Mouse (Mus musculus) CH12.LX (cell line): Measurements from ENCODE around the gene Sec1. TPM values are rescaled to one million over a fixed set of nuclear protein-coding genes. Genes with fewer than 3 reads are reported as not detected.

Experiments used
- DNase-seq: peaks from one replicate; pipeline ENCODE4 v3.0.0-alpha.2; 2013; ENCODE audit errors: extremely low read depth
- H3K27ac ChIP-seq: 2 replicates; pipeline ENCODE4 v1.5.1; 2012; ENCODE audit warnings: low read depth, mild to moderate bottlenecking, control low read depth, moderate library complexity; ENCODE audit not compliant: insufficient read depth
- H3K27me3 ChIP-seq: replicated peaks from 2 replicates; pipeline ENCODE3; 2012; ENCODE audit warnings: inconsistent platforms
- H3K36me3 ChIP-seq, 2 experiments: replicated peaks in 1 of 2; 2 replicates each; pipeline versions ENCODE3 to v1.6.1; 2012; ENCODE audit warnings: inconsistent platforms in 1 of 2, low read length in 1 of 2, mild to moderate bottlenecking in 1 of 2, mixed read lengths in 1 of 2, moderate library complexity in 1 of 2; ENCODE audit not compliant: control insufficient read depth in 1 of 2, insufficient read depth in 1 of 2
- H3K4me1 ChIP-seq, 2 experiments: 2 replicates each; pipeline ENCODE4 v1.6.1; 2012; ENCODE audit warnings: inconsistent platforms in 1 of 2, moderate library complexity in 1 of 2; ENCODE audit not compliant: insufficient read depth in 2 of 2, control insufficient read depth in 1 of 2
- H3K4me2 ChIP-seq: 2 replicates; pipeline ENCODE4 v1.6.1; 2012; ENCODE audit warnings: low read depth, mild to moderate bottlenecking, control low read depth; ENCODE audit not compliant: poor library complexity, insufficient read depth, severe bottlenecking
- H3K4me3 ChIP-seq, 3 experiments: fragments of 150-350 bp in 1 of 3; sonication (generic) in 1 of 3; replicated peaks in 1 of 3; 2 replicates each; pipeline versions ENCODE3 to v1.5.1; 2011 to 2012; ENCODE audit warnings: low read depth in 2 of 3, low read length in 2 of 3, mild to moderate bottlenecking in 2 of 3, moderate library complexity in 2 of 3, control low read depth in 1 of 3, improper control_type of control experiment in 1 of 3, inconsistent platforms in 1 of 3, mixed read lengths in 1 of 3; ENCODE audit not compliant: poor library complexity in 1 of 3
- H3K79me2 ChIP-seq: replicated peaks from 2 replicates; pipeline ENCODE4 v1.6.1; 2012; ENCODE audit warnings: mild to moderate bottlenecking, moderate library complexity; ENCODE audit not compliant: control insufficient read depth, poor library complexity, insufficient read depth, severe bottlenecking; ENCODE audit errors: extremely low read depth
- H3K9ac ChIP-seq: 2 replicates; pipeline ENCODE4 v1.6.1; 2012; ENCODE audit warnings: low read depth, mild to moderate bottlenecking, control low read depth, moderate library complexity; ENCODE audit not compliant: insufficient read depth
- H3K9me3 ChIP-seq: replicated peaks from 2 replicates; pipeline ENCODE3; 2012; ENCODE audit warnings: low read length, inconsistent platforms, mixed read lengths
- CHD2 ChIP-seq: IDR thresholded peaks from 2 replicates; pipeline ENCODE4 v1.6.1; 2011; ENCODE audit warnings: low read length, improper control_type of control experiment
- ETS1 ChIP-seq: conservative IDR thresholded peaks from 2 replicates; pipeline ENCODE4 v1.6.1; 2012; ENCODE audit warnings: low read depth, mild to moderate bottlenecking, inconsistent platforms, low read length, improper control_type of control experiment, moderate library complexity
- JUND ChIP-seq: conservative IDR thresholded peaks from 2 replicates; pipeline ENCODE4 v1.6.1; 2011; ENCODE audit warnings: low read depth, low read length, improper control_type of control experiment
- KAT2A ChIP-seq: IDR thresholded peaks from 2 replicates; pipeline ENCODE4 v1.6.1; 2012; ENCODE audit warnings: low read length, improper control_type of control experiment, inconsistent platforms; ENCODE audit not compliant: insufficient replicate concordance
- MEF2A ChIP-seq: IDR thresholded peaks from 2 replicates; pipeline ENCODE4 v1.6.1; 2014; ENCODE audit warnings: low read depth, mild to moderate bottlenecking, inconsistent platforms, low read length, improper control_type of control experiment, borderline replicate concordance
- MXI1 ChIP-seq: IDR thresholded peaks from 2 replicates; pipeline ENCODE4 v1.6.1; 2011; ENCODE audit warnings: mild to moderate bottlenecking, low read depth, low read length, improper control_type of control experiment
- MYC ChIP-seq: IDR thresholded peaks from 2 replicates; pipeline ENCODE4 v1.6.1; 2011; ENCODE audit warnings: low read depth, mild to moderate bottlenecking, improper control_type of control experiment, low read length
- NELFE ChIP-seq: IDR thresholded peaks from 2 replicates; pipeline ENCODE4 v1.6.1; 2011; ENCODE audit warnings: low read depth, low read length, improper control_type of control experiment
- PAX5 ChIP-seq: IDR thresholded peaks from 2 replicates; pipeline ENCODE4 v1.6.1; 2012; ENCODE audit warnings: low read length, inconsistent platforms, mixed read lengths
- RAD21 ChIP-seq: IDR thresholded peaks from 2 replicates; pipeline ENCODE4 v1.6.1; 2011; ENCODE audit warnings: low read depth, mild to moderate bottlenecking, low read length, improper control_type of control experiment, moderate library complexity
- RCOR1 ChIP-seq: conservative IDR thresholded peaks from 2 replicates; pipeline ENCODE4 v1.6.1; 2012; ENCODE audit warnings: low read depth, mild to moderate bottlenecking, inconsistent platforms, low read length, improper control_type of control experiment
- SIN3A ChIP-seq: IDR thresholded peaks from 2 replicates; pipeline ENCODE4 v1.6.1; 2012; ENCODE audit warnings: low read length, improper control_type of control experiment, inconsistent platforms
- TCF12 ChIP-seq: IDR thresholded peaks from 2 replicates; pipeline ENCODE4 v1.6.1; 2014; ENCODE audit warnings: low read depth, mild to moderate bottlenecking, inconsistent platforms, low read length, improper control_type of control experiment
- UBTF ChIP-seq: IDR thresholded peaks from 2 replicates; pipeline ENCODE4 v1.6.1; 2012; ENCODE audit warnings: low read depth, mild to moderate bottlenecking, inconsistent platforms, low read length, improper control_type of control experiment, moderate library complexity
- USF1 ChIP-seq: IDR thresholded peaks from 2 replicates; pipeline ENCODE4 v1.6.1; 2014; ENCODE audit warnings: low read depth, mild to moderate bottlenecking, inconsistent platforms, low read length, improper control_type of control experiment
- ZMIZ1 ChIP-seq: IDR thresholded peaks from 2 replicates; pipeline ENCODE4 v1.6.1; 2012; ENCODE audit warnings: low read depth, mild to moderate bottlenecking, inconsistent platforms, low read length, improper control_type of control experiment
- ZNF384 ChIP-seq: IDR thresholded peaks from 2 replicates; pipeline ENCODE4 v1.6.1; 2012; ENCODE audit warnings: low read depth, low read length, improper control_type of control experiment, inconsistent platforms
- dilution Hi-C: fragments of 300-500 bp; cut with MboI; formaldehyde crosslinking; loops from 2 replicates; pipeline ENCODE4 v1.14.3; 2020; ENCODE audit warnings: low sequenced_read_pairs; ENCODE audit not compliant: extremely low pct_unique_long_range_greater_than_20kb, extremely low pct_ligation_motif_present
- in situ Hi-C: fragments of 300-500 bp; cut with MboI; formaldehyde crosslinking; loops from 3 replicates; pipeline ENCODE4 v1.14.3; 2019; ENCODE audit warnings: low sequenced_read_pairs, low pct_ligation_motif_present, low pct_unique_long_range_greater_than_20kb, mixed read lengths
- polyA plus RNA-seq: library from polyadenylated mRNA; unstranded; fragments of >175 nt; gene quantifications from 2 replicates; pipeline ENCODE4 v1.2.1, GENCODE M21; 2012; ENCODE audit warnings: low read depth; ENCODE audit not compliant: insufficient read length
- total RNA-seq, 2 experiments: library from RNA; depleted of rRNA; stranded (reverse); fragments of 300-350 nt in 1 of 2; fragments of >200 nt in 1 of 2; gene quantifications; 2 replicates each; pipeline ENCODE4 v1.2.3; 2012 to 2014

Sec1 gene
- total and polyA plus RNA-seq, 3 experiments: 0.08 to 0.33 (median 0.26) TPM

- in situ Hi-C loops: no loop called here
- peaks cover 2 to 20% of the 10 kb centered on the region in 2 experiments; a peak in 2 of 4 replicates for H3K4me1 ChIP-seq
- no peaks in the 10 kb centered on the region for H3K9me3 ChIP-seq
- no peak within 1 kb of the TSS for H3K27ac ChIP-seq
- no peak for DNase-seq
- H3K4me2 ChIP-seq: no peak within 1 kb of the TSS
- no peaks in the 10 kb centered on the region for H3K27me3 ChIP-seq
- TF ChIP-seq ZMIZ1 (no peak), MXI1 (no peak), RCOR1 (no peak), MYC (no peak), UBTF (no peak), USF1 (no peak)
- H3K4me3 ChIP-seq: no peak within 1 kb of the TSS
- H3K79me2 ChIP-seq: no peaks in the 10 kb centered on the region; the same call in 1 of the 2 replicates
- dilution Hi-C loops: no loop called here
- no peak within 1 kb of the TSS for H3K9ac ChIP-seq
- peaks cover 77 to 96% of the 10 kb centered on the region in 2 experiments for H3K36me3 ChIP-seq
Observed at GRCm38 (mm10) chr7:45725713-45726112, 31.5 kb upstream of the Sec1 start, which contains the start of gene Spaca4. Spaca4 (minus strand) TSS chr7:45725813.

GRCm38 (mm10) chr7:45725151-45725550 lies 30.9 kb upstream of the Sec1 start:
- DNase-seq: no peak
- H3K79me2 ChIP-seq: no peaks in the 10 kb centered on the region; the same call in none of the 2 replicates
- H3K4me2 ChIP-seq: no peak overlapping the region
- no peak overlapping the region for H3K9ac ChIP-seq
- H3K4me1 ChIP-seq: peaks cover 2 to 21% of the 10 kb centered on the region in 2 experiments; a peak in 2 of 4 replicates
- in situ Hi-C loops (no loop called here), dilution Hi-C loops (no loop called here)
- no peaks in the 10 kb centered on the region for H3K27me3 ChIP-seq
- H3K9me3 ChIP-seq: no peaks in the 10 kb centered on the region
- H3K4me3 ChIP-seq: no peak overlapping the region
- TF ChIP-seq KAT2A: no peak
- no peak for TF ChIP-seq TCF12
- TF ChIP-seq NELFE: no peak
- no peak for TF ChIP-seq CHD2
- TF ChIP-seq ETS1: no peak
- no peak for TF ChIP-seq JUND
- TF ChIP-seq MEF2A: no peak
- TF ChIP-seq RCOR1: no peak
- TF ChIP-seq ZNF384: no peak
- TF ChIP-seq PAX5: no peak
- TF ChIP-seq SIN3A: no peak
- no peak for TF ChIP-seq RAD21
- H3K27ac ChIP-seq: no peak overlapping the region
- peaks cover 83 to 97% of the 10 kb centered on the region in 2 experiments for H3K36me3 ChIP-seq
